Mouse (Mus musculus): ENCODE measurements around the gene Ism1. TPM values are rescaled to one million over a fixed set of nuclear protein-coding genes. Genes with fewer than 3 reads are reported as not detected.

The Ism1 gene
- polyA plus RNA-seq, 2 experiments, result 0.04 TPM; not detected in 1

GRCm38 (mm10) chr2:139776644-139777043, 98.7 kb downstream of the Ism1 start:
- Histone ChIP-seq H3K4me1 (replicated peaks; ENCODE audit: control insufficient read depth in 2 of 2, insufficient read depth in 2 of 2, low read length in 1 of 2) (no peaks in the 10 kb centered on the region), H3K4me2 (ENCODE audit: low read depth) (no peak overlapping the region), H3K9ac (replicated peaks) (no peak overlapping the region), H3K4me3 (ENCODE audit: insufficient read depth in 1 of 2, low read depth in 2 of 2, low read length in 2 of 2) (no peak overlapping the region), H3K27ac (no peak overlapping the region), H3K36me3 (replicated peaks; ENCODE audit: control insufficient read depth, insufficient read depth, low read depth) (no peaks in the 10 kb centered on the region), H3K9me3 (ENCODE audit: control insufficient read depth, low read length) (no peaks in the 10 kb centered on the region), H3K27me3 (ENCODE audit: control insufficient read depth, insufficient read depth, low read length) (no peaks in the 10 kb centered on the region)
- TF ChIP-seq EP300 (IDR thresholded peaks at IDR 0.05; ENCODE audit: low read depth), result no peak
- ATAC-seq (ENCODE audit: insufficient read depth) (no peak), DNase-seq (ENCODE audit: low read depth in 3 of 3, low spot score in 3 of 3) (no peak)
- WGBS (ENCODE audit: insufficient replicate concordance), result 15% methylated on average over 1 of the region's 1 CpGs

DNA sequence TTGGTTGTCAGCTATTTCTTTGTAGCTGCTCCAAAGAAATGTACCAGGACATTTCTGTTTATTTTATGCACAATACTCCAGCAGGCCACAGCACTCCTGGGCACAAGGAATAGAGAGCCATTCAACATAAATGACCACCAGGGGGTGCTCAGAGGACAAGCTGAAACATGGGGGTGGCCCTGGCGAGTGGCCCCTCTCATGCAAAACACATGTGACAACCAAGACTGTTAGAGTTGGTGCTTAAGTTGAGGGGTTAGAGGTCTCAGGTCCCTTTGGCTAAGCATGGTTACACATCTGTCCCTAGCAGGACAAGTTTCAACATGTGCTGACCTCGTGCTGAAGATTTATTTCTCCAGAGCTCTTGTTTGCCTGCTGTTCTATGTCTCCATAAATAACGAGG, 100.3 kb downstream of the Ism1 start:
- Histone ChIP-seq H3K4me1 (replicated peaks; ENCODE audit: control insufficient read depth in 2 of 2, insufficient read depth in 2 of 2, low read length in 1 of 2) (no peaks in the 10 kb centered on the region), H3K9ac (replicated peaks) (no peak overlapping the region), H3K9me3 (ENCODE audit: control insufficient read depth, low read length) (no peaks in the 10 kb centered on the region), H3K4me3 (ENCODE audit: insufficient read depth in 1 of 2, low read depth in 2 of 2, low read length in 2 of 2) (no peak overlapping the region), H3K4me2 (ENCODE audit: low read depth) (no peak overlapping the region), H3K36me3 (replicated peaks; ENCODE audit: control insufficient read depth, insufficient read depth, low read depth) (no peaks in the 10 kb centered on the region), H3K27ac (no peak overlapping the region), H3K27me3 (ENCODE audit: control insufficient read depth, insufficient read depth, low read length) (no peaks in the 10 kb centered on the region)
- TF ChIP-seq EP300 (IDR thresholded peaks at IDR 0.05; ENCODE audit: low read depth) (no peak), CTCF (IDR thresholded peaks at IDR 0.05; ENCODE audit: low read depth) (peak; percentile 57)
- ATAC-seq (ENCODE audit: insufficient read depth), result no peak
- DNase-seq (ENCODE audit: low read depth in 3 of 3, low spot score in 3 of 3), result no peak
- WGBS (ENCODE audit: insufficient replicate concordance), result 34% methylated on average over 3 of the region's 3 CpGs

DNA sequence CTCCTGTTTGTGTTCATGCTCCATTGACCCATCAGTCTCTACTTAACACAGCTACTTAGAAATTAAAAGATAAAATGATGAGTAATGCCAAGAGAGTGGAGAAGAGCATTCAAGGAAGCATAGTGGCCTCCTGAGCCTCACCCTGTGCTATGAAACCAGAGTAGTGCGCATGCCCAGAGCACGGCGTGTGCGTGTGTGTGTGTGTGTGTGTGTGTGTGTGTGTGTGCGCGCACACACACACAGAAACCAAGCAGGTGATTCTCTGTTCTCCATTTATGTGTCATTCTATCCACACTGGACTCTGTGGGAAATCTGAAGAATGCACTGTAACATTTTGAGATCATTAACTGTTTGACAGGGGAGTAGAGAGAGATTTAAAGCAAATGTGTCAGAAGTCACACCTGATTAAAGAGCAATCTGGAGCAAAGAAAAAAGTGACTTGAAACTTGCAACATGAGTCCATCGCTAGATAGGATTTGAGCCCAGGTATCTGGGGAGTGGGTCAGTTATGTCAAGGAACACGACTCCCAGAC, 105.4 kb downstream of the Ism1 start:
- no peak for ATAC-seq (ENCODE audit: insufficient read depth)
- no peak for TF ChIP-seq CTCF (IDR thresholded peaks at IDR 0.05; ENCODE audit: low read depth)
- no peak for TF ChIP-seq EP300 (IDR thresholded peaks at IDR 0.05; ENCODE audit: low read depth)
- WGBS (ENCODE audit: insufficient replicate concordance), result 78% methylated on average over 8 of the region's 8 CpGs

DNA sequence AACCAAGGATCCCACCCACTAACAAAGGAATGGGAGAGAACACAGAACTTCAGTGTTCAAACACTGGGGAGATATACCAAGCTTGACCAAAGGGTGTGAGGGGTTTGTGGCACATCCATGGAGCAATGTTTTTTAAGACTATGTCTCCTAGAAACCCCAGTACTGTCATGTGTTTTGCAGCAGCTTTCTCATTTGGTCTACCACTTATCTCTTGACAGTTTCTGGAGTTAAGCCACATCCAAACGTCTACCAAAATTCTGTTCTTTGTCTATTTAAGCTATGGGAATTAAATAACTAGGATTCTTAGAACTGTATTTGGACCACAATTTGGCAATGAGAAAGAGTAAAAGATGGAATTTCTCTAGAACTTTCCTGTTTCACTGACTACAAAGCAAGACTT, 106.5 kb downstream of the Ism1 start:
- Histone ChIP-seq H3K36me3 (replicated peaks; ENCODE audit: control insufficient read depth, insufficient read depth, low read depth) (no peaks in the 10 kb centered on the region), H3K27ac (no peak overlapping the region), H3K4me2 (ENCODE audit: low read depth) (no peak overlapping the region), H3K4me1 (replicated peaks; ENCODE audit: control insufficient read depth in 2 of 2, insufficient read depth in 2 of 2, low read length in 1 of 2) (no peaks in the 10 kb centered on the region), H3K9me3 (ENCODE audit: control insufficient read depth, low read length) (no peaks in the 10 kb centered on the region), H3K27me3 (ENCODE audit: control insufficient read depth, insufficient read depth, low read length) (no peaks in the 10 kb centered on the region), H3K9ac (replicated peaks) (no peak overlapping the region), H3K4me3 (ENCODE audit: insufficient read depth in 1 of 2, low read depth in 2 of 2, low read length in 2 of 2) (no peak overlapping the region)
- 26% methylated on average over 1 of the region's 1 CpGs for WGBS (ENCODE audit: insufficient replicate concordance)
- ATAC-seq (ENCODE audit: insufficient read depth) (no peak), DNase-seq (ENCODE audit: low read depth in 3 of 3, low spot score in 3 of 3) (no peak)
- TF ChIP-seq CTCF (IDR thresholded peaks at IDR 0.05; ENCODE audit: low read depth), result no peak
- no peak for TF ChIP-seq EP300 (IDR thresholded peaks at IDR 0.05; ENCODE audit: low read depth)

More for the DNA sequence above, 105.4 kb downstream of the Ism1 start:
- Histone ChIP-seq H3K27me3 (ENCODE audit: control insufficient read depth, insufficient read depth, low read length) (no peaks in the 10 kb centered on the region), H3K27ac (no peak overlapping the region), H3K9me3 (ENCODE audit: control insufficient read depth, low read length) (no peaks in the 10 kb centered on the region), H3K4me2 (ENCODE audit: low read depth) (no peak overlapping the region), H3K36me3 (replicated peaks; ENCODE audit: control insufficient read depth, insufficient read depth, low read depth) (no peaks in the 10 kb centered on the region), H3K4me1 (replicated peaks; ENCODE audit: control insufficient read depth in 2 of 2, insufficient read depth in 2 of 2, low read length in 1 of 2) (no peaks in the 10 kb centered on the region), H3K9ac (replicated peaks) (no peak overlapping the region), H3K4me3 (ENCODE audit: insufficient read depth in 1 of 2, low read depth in 2 of 2, low read length in 2 of 2) (no peak overlapping the region)
- DNase-seq (ENCODE audit: low read depth in 3 of 3, low spot score in 3 of 3), result no peak

- no peak overlapping the region for H3K27ac ChIP-seq
- WGBS (ENCODE audit: insufficient replicate concordance), result 47% methylated on average over 2 of the region's 2 CpGs
Observed at GRCm38 (mm10) chr2:139784946-139785345, 107.0 kb downstream of the Ism1 start.

More at GRCm38 (mm10) chr2:139784946-139785345, 107.0 kb downstream of the Ism1 start:
- Histone ChIP-seq H3K9ac (replicated peaks) (no peak overlapping the region), H3K36me3 (replicated peaks; ENCODE audit: control insufficient read depth, insufficient read depth, low read depth) (no peaks in the 10 kb centered on the region), H3K4me2 (ENCODE audit: low read depth) (no peak overlapping the region), H3K4me1 (replicated peaks; ENCODE audit: control insufficient read depth in 2 of 2, insufficient read depth in 2 of 2, low read length in 1 of 2) (no peaks in the 10 kb centered on the region), H3K9me3 (ENCODE audit: control insufficient read depth, low read length) (no peaks in the 10 kb centered on the region), H3K4me3 (ENCODE audit: insufficient read depth in 1 of 2, low read depth in 2 of 2, low read length in 2 of 2) (no peak overlapping the region), H3K27me3 (ENCODE audit: control insufficient read depth, insufficient read depth, low read length) (no peaks in the 10 kb centered on the region)
- ATAC-seq (ENCODE audit: insufficient read depth) (no peak), DNase-seq (ENCODE audit: low read depth in 3 of 3, low spot score in 3 of 3) (no peak)
- no peak for TF ChIP-seq CTCF (IDR thresholded peaks at IDR 0.05; ENCODE audit: low read depth)
- TF ChIP-seq EP300 (IDR thresholded peaks at IDR 0.05; ENCODE audit: low read depth), result no peak
